In genomic region chr2:22036841-22037240, GRCm38 (mm10) we compare ENCODE assay signal across 26 mouse cellular contexts.
A peak's percentile ranks its signal among the peaks of the same experiment; 100 is the strongest.
DNase-seq lines count a peak whose midpoint lies in the region; ATAC-seq and TF ChIP-seq lines count a peak whose summit lies in the region.
"Had no signal": no experiment of that assay in that cellular context is flagged by ENCODE, and none has a peak within 500 bp of the region (broad histone marks: within the 10 kb centered on the region; RNA-seq: fewer than 3 reads in every experiment).

No protein-coding gene starts in this region.

- H3K4me3 ChIP-seq in lung, postnatal 0 days (ENCODE audit: low read depth, low read length), result no peak overlapping the region
- H3K4me3 ChIP-seq: embryonic facial prominence, embryonic 12.5 days; erythroblast, embryonic 14.5 days; forebrain, embryonic 12.5 days; forebrain, embryonic 15.5 days; heart, adult 2 months; heart, embryonic 12.5 days; heart, embryonic 15.5 days had no signal

- H3K9ac ChIP-seq in lung, postnatal 0 days (replicated peaks; ENCODE audit: low read depth), result no peak overlapping the region
- H3K9ac ChIP-seq: embryonic facial prominence, embryonic 12.5 days; forebrain, embryonic 12.5 days; forebrain, embryonic 15.5 days; heart, embryonic 12.5 days; heart, embryonic 15.5 days; hindbrain, embryonic 14.5 days had no signal

- H3K4me1 ChIP-seq in lung, postnatal 0 days (ENCODE audit: insufficient read depth, low read depth, low read length), result no peaks in the 10 kb centered on the region
- H3K4me1 ChIP-seq: embryonic facial prominence, embryonic 12.5 days; forebrain, embryonic 12.5 days; forebrain, embryonic 15.5 days; heart, embryonic 12.5 days; heart, embryonic 15.5 days had no signal

- H3K36me3 ChIP-seq in lung, postnatal 0 days (ENCODE audit: insufficient read depth, low read length), result no peaks in the 10 kb centered on the region
- H3K36me3 ChIP-seq: embryonic facial prominence, embryonic 12.5 days; forebrain, embryonic 12.5 days; forebrain, embryonic 15.5 days; heart, embryonic 12.5 days; heart, embryonic 15.5 days had no signal

- no peak for TF ChIP-seq EP300 in lung, postnatal 0 days (IDR thresholded peaks at IDR 0.05)

- no peaks in the 10 kb centered on the region for H3K27me3 ChIP-seq in lung, postnatal 0 days (replicated peaks; ENCODE audit: insufficient read depth, low read length)
- H3K27me3 ChIP-seq: embryonic facial prominence, embryonic 12.5 days; forebrain, embryonic 12.5 days; forebrain, embryonic 15.5 days; heart, embryonic 12.5 days; heart, embryonic 15.5 days had no signal

- ATAC-seq in lung, postnatal 0 days, result no peak
- ATAC-seq: CD4-positive, CD25-positive, alpha-beta regulatory T cell, adult 4 months; forebrain, embryonic 15.5 days; hindbrain, postnatal 0 days; inflammation-experienced regulatory T-cells, adult 6 months; intestine, embryonic 16.5 days had no signal

- 62% methylated on average over 2 of the region's 2 CpGs for WGBS in lung, postnatal 0 days

- H3K27ac ChIP-seq in lung, postnatal 0 days (ENCODE audit: low read length), result no peak overlapping the region
- H3K27ac ChIP-seq: embryonic facial prominence, embryonic 12.5 days; forebrain, embryonic 12.5 days; forebrain, embryonic 15.5 days; heart, adult 2 months; heart, embryonic 15.5 days; hindbrain, embryonic 14.5 days; hindbrain, postnatal 0 days had no signal

- no peak for TF ChIP-seq CTCF in lung, postnatal 0 days (IDR thresholded peaks at IDR 0.05)

- peak; percentile 90 for DNase-seq in heart, adult 11 months
- no peak for DNase-seq in heart, adult 8-10 months (ENCODE audit: low spot score)
- DNase-seq in lung, postnatal 0 days (ENCODE audit: low spot score), result peak; percentile 4
- no peak for DNase-seq in lung, postnatal 25 days (ENCODE audit: low spot score)
- DNase-seq in lung, postnatal 14 days, result peak; percentile 3
- peak; percentile 1 for DNase-seq in skeletal muscle tissue, adult 2 months (ENCODE audit: low read depth, low spot score)
- no peak for DNase-seq in frontal cortex, adult 2 months (ENCODE audit: extremely low spot score in 1 of 2, low spot score in 1 of 2)
- DNase-seq: adrenal gland, adult 2 months; adrenal gland, postnatal 14 days; cerebellum, adult 11-12 months; cerebellum, adult 8-10 months; cerebellum, postnatal 10 days; gastrocnemius, postnatal 25 days; heart, adult 2 months; heart, postnatal 4 days had no signal

- no peaks in the 10 kb centered on the region for H3K9me3 ChIP-seq in lung, postnatal 0 days (ENCODE audit: low read length)
- H3K9me3 ChIP-seq: embryonic facial prominence, embryonic 12.5 days; forebrain, embryonic 12.5 days; forebrain, embryonic 15.5 days; heart, embryonic 15.5 days had no signal

- H3K4me2 ChIP-seq in lung, postnatal 0 days (replicated peaks; ENCODE audit: low read depth, low read length), result no peak overlapping the region
- H3K4me2 ChIP-seq: embryonic facial prominence, embryonic 12.5 days; forebrain, embryonic 12.5 days; forebrain, embryonic 15.5 days; heart, embryonic 12.5 days; heart, embryonic 15.5 days; hindbrain, embryonic 14.5 days had no signal

Comparison
In these comparisons a context has a peak if more than half of its experiments do, and no peak if none do; other contexts are left out.
1. DNase-seq: peak in heart, adult 11 months (single experiment), lung, postnatal 0 days (single experiment), lung, postnatal 14 days (single experiment) and skeletal muscle tissue, adult 2 months (single experiment); none in heart, adult 8-10 months (single experiment), lung, postnatal 25 days (single experiment) and frontal cortex, adult 2 months (0 of 2).